Mouse (Mus musculus): Measurements from ENCODE around the gene Ttyh1.

GRCm38 (mm10) chr7:4084161-4084560, 35.0 kb upstream of the Ttyh1 start:
- TF ChIP-seq CTCF (IDR thresholded peaks at IDR 0.05; ENCODE audit: extremely low read depth, insufficient read length, insufficient replicate concordance, low read depth, low read length) (no peak), POLR2A (IDR thresholded peaks at IDR 0.05; ENCODE audit: low read depth, low read length) (no peak)

Measured in small intestine, adult 2 months (tissue).